Mouse (Mus musculus): ENCODE results near the gene Cep78.
A peak's percentile ranks its signal among the peaks of the same experiment; 100 is the strongest.

The Cep78 gene

GRCm38 (mm10) chr19:15984449-15985171 lies at the start of gene Cep78:
TSS of gene Cep78 (minus strand) at chr19:15984989.
- peak; percentile 89 to 91 for DNase-seq

GRCm38 (mm10) chr19:16031276-16031675 lies 46.5 kb upstream of the Cep78 start:
- DNase-seq, result no peak

GRCm38 (mm10) chr19:16029253-16029771 lies 44.5 kb upstream of the Cep78 start:
- DNase-seq, result peak; percentile 62 to 74

- DNase-seq, result no peak
These were observed 44.0 kb upstream of the Cep78 start for GRCm38 (mm10) chr19:16028746-16029252.

- peak; percentile 11 to 21 for DNase-seq
These were observed 43.3 kb upstream of the Cep78 start for GRCm38 (mm10) chr19:16027876-16028670.

GRCm38 (mm10) chr19:16026276-16026675 lies 41.5 kb upstream of the Cep78 start:
- DNase-seq, result no peak

- DNase-seq, result no peak
These were observed 37.4 kb upstream of the Cep78 start for GRCm38 (mm10) chr19:16022178-16022577.

- no peak for DNase-seq
These were observed 31.4 kb upstream of the Cep78 start for GRCm38 (mm10) chr19:16016171-16016570.

- DNase-seq, result peak; percentile 13 to 25
These were observed 30.6 kb upstream of the Cep78 start for GRCm38 (mm10) chr19:16015191-16015968.

- DNase-seq, result no peak
These were observed 25.1 kb upstream of the Cep78 start for GRCm38 (mm10) chr19:16009746-16010337.

- DNase-seq, result no peak
These were observed 24.3 kb upstream of the Cep78 start for GRCm38 (mm10) chr19:16009111-16009510.

- DNase-seq, result no peak
These were observed 22.3 kb upstream of the Cep78 start for GRCm38 (mm10) chr19:16007131-16007530.

GRCm38 (mm10) chr19:15998157-15998556 lies 13.4 kb upstream of the Cep78 start:
- peak; percentile 25 to 56 for DNase-seq

GRCm38 (mm10) chr19:15996901-15997564 lies 12.2 kb upstream of the Cep78 start:
- DNase-seq, result peak; percentile 22 to 43

GRCm38 (mm10) chr19:15990102-15990501 lies 5.3 kb upstream of the Cep78 start:
- DNase-seq, result no peak

- no peak for DNase-seq
These were observed 454 bp upstream of the Cep78 start for GRCm38 (mm10) chr19:15985172-15985713.

GRCm38 (mm10) chr19:15983739-15984344 lies 947 bp downstream of the Cep78 start:
- no peak for DNase-seq

GRCm38 (mm10) chr19:15982926-15983738 lies 1.7 kb downstream of the Cep78 start:
- DNase-seq, result no peak

GRCm38 (mm10) chr19:15981861-15982260 lies 2.9 kb downstream of the Cep78 start:
- peak; percentile 61 to 66 for DNase-seq

GRCm38 (mm10) chr19:15973365-15973764 lies 11.4 kb downstream of the Cep78 start:
- no peak for DNase-seq
